Mouse (Mus musculus) layer of hippocampus, postnatal 10 days (tissue): Measurements from ENCODE around the gene Olfr684. TPM values are rescaled to one million over a fixed set of nuclear protein-coding genes. Genes with fewer than 3 reads are reported as not detected.

Experiments used
- DNase-seq, 2 experiments: peaks; one replicate each; pipeline ENCODE4 v3.0.0; 2021; ENCODE audit warnings: low spot score in 2 of 2
- long read RNA-seq: library from polyadenylated mRNA; stranded (forward); transcript quantifications from one replicate; pipeline ENCODE4 v2.0.0, GENCODE M21; 2023
- total RNA-seq, 2 experiments: library from RNA; stranded (reverse); gene quantifications; 2 replicates each; pipeline ENCODE4 v1.2.3; 2021

The Olfr684 gene
- total RNA-seq = not detected
- long read RNA-seq = 0 reads

DNA sequence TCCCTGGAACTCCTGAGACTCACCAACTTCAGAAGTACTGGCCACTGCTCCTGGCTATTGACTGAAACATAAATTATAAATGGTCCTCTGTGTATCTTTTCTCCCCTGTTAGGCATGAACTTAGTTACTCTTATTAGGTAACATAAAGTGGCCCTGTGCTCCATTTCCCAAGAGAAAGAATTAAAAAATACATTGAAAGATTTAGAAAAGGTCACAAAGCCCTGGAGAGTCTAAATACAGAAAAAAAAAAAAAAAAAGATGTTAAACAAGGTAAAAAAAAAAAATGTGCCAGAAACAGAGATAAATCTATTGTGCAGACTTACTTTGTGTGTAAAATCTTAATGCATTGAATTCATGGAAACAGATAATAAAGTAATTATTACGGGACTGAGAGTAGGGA, at the start of gene Olfr684:
Olfr684 (minus strand) TSS at position 101 of the 400 bp plus-strand sequence.
- no peak for DNase-seq

DNA sequence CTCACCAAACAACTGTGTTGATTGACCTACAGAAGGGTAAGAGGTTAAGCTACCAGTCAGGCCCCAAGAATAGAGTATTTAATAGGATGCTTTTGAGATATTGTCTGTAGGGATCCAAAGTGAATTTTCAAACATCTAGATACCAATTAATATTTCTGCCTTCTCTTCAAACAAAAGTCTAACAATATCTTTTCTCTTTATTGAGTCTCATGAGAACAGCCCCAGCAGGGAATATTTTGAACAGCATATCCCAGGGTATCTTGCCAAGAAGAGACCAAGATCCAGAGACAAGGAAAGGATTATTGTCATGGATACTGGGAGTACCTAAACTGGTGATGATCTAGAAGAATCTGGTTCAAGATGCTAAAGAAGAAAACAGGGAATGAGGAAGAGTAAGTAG, 43.9 kb upstream of the Olfr684 start, which contains the start of gene Olfr686:
Olfr686 (minus strand) TSS at position 101 of the 400 bp plus-strand sequence.
- DNase-seq = no peak

DNA sequence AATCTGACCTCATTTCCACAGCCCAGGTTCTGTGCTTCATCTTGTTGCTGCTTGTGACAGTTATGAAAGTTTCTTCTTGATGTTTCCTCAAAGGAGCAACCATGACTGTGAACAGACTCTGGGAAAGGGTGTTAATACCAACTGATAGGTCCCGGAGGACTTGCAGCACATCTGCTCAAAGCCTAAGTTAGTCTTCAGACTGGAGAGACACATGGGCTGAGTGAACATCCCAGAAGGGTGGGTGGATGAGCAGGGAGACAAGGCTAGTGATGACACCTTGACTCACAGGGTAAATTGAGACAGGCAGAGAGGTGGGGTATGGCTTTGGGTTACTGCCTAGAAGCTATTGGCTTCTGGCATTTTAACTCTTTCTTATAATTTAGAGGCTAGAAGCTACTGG, 22.5 kb upstream of the Olfr684 start, which contains the start of gene Olfr685:
Olfr685 (minus strand) TSS at position 101 of the 400 bp plus-strand sequence.
- DNase-seq = no peak

DNA sequence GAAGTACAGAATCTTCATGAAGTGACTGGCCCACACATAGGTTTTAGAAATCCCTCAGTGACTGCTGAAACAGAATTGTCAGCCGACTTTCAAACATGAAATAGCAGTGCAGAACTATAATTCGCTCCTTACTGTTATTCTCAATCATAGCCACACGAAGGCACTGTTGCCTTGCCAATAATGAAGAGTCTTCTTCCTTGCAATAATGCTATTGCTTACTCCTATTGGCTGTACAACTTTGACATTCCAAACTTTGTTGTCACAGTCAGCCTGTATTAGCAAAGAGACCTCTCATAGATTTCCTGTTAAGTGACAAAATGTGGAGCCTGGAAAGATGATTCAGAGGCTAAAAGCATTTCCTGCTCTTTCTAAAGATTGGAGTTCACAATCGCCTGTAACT, 7.3 kb upstream of the Olfr684 start:
- peak; percentile 22 to 48 for DNase-seq

DNA sequence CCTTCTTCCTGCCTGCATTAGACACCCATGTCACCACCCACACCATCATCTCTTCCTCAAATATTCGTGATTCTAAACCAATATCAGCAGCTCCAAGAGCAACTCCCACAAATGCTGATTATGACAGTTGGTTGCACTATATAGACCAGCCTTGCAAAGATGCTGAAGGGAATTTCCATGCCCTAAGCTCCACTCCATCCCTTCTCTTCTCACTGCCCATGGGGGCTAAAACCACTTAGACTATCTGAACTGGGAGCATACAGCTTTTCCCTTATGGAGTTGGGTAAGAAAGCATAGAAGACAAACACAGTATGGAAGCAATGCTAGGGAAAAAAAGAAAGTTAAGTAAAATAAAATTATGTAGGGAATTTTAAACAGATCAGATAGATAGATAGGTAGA, 16.5 kb downstream of the Olfr684 start, which contains the start of gene Olfr683:
Olfr683 (minus strand) TSS at position 101 of the 400 bp plus-strand sequence.
- no peak for DNase-seq

DNA sequence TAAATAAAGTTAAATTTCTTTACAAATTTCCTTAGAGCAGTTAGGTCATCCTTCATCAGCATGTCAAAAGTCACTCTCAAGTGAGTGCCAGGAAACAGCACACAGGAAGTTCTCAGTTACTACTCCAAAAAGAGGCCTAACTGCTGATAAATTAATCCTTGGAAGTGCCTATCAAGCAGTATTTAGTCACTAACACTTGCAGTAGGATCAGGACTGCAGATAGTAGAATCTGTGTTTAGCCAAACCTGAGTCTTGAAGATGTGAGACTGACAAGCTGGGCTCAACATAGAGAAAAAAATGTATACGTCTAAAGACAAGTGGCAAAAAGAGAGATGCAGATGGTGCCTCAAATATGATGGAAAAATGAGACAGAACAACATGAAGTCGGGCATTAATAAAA, 22.2 kb downstream of the Olfr684 start:
- no peak for DNase-seq

DNA sequence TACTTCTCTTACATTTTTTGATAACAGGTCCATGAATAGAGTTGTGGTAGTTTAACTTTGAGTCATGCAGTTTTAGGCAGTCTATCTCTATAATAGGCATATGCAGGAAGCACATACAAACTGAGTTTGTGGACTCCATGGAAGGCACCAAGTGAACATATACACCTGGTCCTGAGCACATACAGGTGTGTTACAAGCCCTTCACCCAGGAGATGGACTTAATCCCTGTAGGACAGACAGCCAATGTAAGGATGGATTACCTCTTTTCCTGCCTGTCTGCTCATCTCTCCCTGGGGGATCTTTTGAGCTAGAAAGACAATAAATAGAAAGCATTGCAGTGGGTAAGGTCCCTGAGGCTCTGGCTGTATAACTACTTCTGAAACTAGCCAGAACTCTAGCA, 46.9 kb downstream of the Olfr684 start, which contains the start of gene Olfr681:
Olfr681 (plus strand) TSS at position 301 of the 400 bp plus-strand sequence.
- DNase-seq = no peak

Other genes starting within 250 kb of the Olfr684 start
- gene Olfr667, start 242.2 kb downstream of the Olfr684 start, total RNA-seq = not detected
- gene Olfr668, start 235.6 kb downstream of the Olfr684 start, total RNA-seq = not detected
- not detected for gene Olfr669, start 229.4 kb downstream of the Olfr684 start, total RNA-seq
- gene Olfr670, start 201.0 kb downstream of the Olfr684 start, total RNA-seq = not detected
- not detected for gene Olfr671, start 184.5 kb downstream of the Olfr684 start, total RNA-seq
- not detected for gene Olfr672, start 161.6 kb downstream of the Olfr684 start, total RNA-seq
- gene Olfr675, start 135.2 kb downstream of the Olfr684 start, total RNA-seq = not detected
- gene Olfr676, start 131.0 kb downstream of the Olfr684 start, total RNA-seq = not detected
- gene Olfr677, start 112.3 kb downstream of the Olfr684 start, total RNA-seq = not detected
- gene Olfr678, start 99.2 kb downstream of the Olfr684 start, total RNA-seq = not detected
- gene Olfr679, start 82.4 kb downstream of the Olfr684 start, total RNA-seq = not detected
- not detected for gene Olfr680-ps1, start 70.8 kb downstream of the Olfr684 start, total RNA-seq
- not detected for gene Olfr681, start 46.8 kb downstream of the Olfr684 start, total RNA-seq
- not detected for gene Olfr683, start 16.6 kb downstream of the Olfr684 start, total RNA-seq
- gene Olfr685, start 22.4 kb upstream of the Olfr684 start, total RNA-seq = not detected
- not detected for gene Olfr686, start 43.8 kb upstream of the Olfr684 start, total RNA-seq
- gene Olfr688, start 124.4 kb upstream of the Olfr684 start, total RNA-seq = not detected
- not detected for gene Olfr689, start 147.5 kb upstream of the Olfr684 start, total RNA-seq
- gene Olfr690, start 170.5 kb upstream of the Olfr684 start, total RNA-seq = under 1 TPM; 0.80 to 0.85 TPM
- under 1 TPM; 0.22 to 0.75 TPM for gene Olfr691, start 178.6 kb upstream of the Olfr684 start, total RNA-seq
- gene Olfr692, start 204.6 kb upstream of the Olfr684 start, total RNA-seq = not detected
- not detected for gene Gm5901, start 211.4 kb upstream of the Olfr684 start, total RNA-seq
- 10 to 100 TPM; 57.9 to 61.3 TPM for gene Fam160a2, start 236.4 kb upstream of the Olfr684 start, total RNA-seq
- gene Cnga4, start 240.9 kb upstream of the Olfr684 start, total RNA-seq = under 1 TPM; 0.33 to 0.69 TPM